Mouse (Mus musculus) stomach, postnatal 0 days (tissue): ENCODE data around the gene Stip1. TPM values are rescaled to one million over a fixed set of nuclear protein-coding genes. Genes with fewer than 3 reads are reported as not detected.

ENCODE experiments used
- ATAC-seq: fragments of 200-750 bp; cut with Nextera tagmentation; 2 replicates; pipeline ENCODE4 v1.8.0; 2017; ENCODE audit not compliant: low FRiP score, low TSS enrichment
- DNase-seq: peaks from one replicate; pipeline ENCODE4 v3.0.0-alpha.2; 2016; ENCODE audit warnings: low spot score
- H3K27ac ChIP-seq: fragments of 300-500 bp; sonication (generic); replicated peaks from 2 replicates; pipeline ENCODE4 v1.5.1; 2014; ENCODE audit warnings: mild to moderate bottlenecking, control low read depth
- H3K27me3 ChIP-seq: fragments of 300-500 bp; sonication (generic); 2 replicates; pipeline ENCODE4 v1.6.1; 2014; ENCODE audit warnings: low read length; ENCODE audit not compliant: control insufficient read depth, insufficient read depth
- H3K36me3 ChIP-seq: fragments of 300-500 bp; sonication (generic); 2 replicates; pipeline ENCODE4 v1.6.1; 2014; ENCODE audit warnings: low read length, mixed read lengths; ENCODE audit not compliant: control insufficient read depth, insufficient read depth
- H3K4me1 ChIP-seq: fragments of 300-500 bp; sonication (generic); replicated peaks from 2 replicates; pipeline ENCODE4 v1.6.1; 2014; ENCODE audit warnings: antibody characterized with exemption; ENCODE audit not compliant: control insufficient read depth, insufficient read depth
- H3K4me2 ChIP-seq: fragments of 300-500 bp; sonication (generic); replicated peaks from 2 replicates; pipeline ENCODE4 v1.6.1; 2014; ENCODE audit warnings: low read depth, mild to moderate bottlenecking, control low read depth, moderate library complexity
- H3K4me3 ChIP-seq: fragments of 300-500 bp; sonication (generic); 2 replicates; pipeline ENCODE4 v1.5.1; 2014; ENCODE audit warnings: low read depth, low read length, control low read depth
- H3K9ac ChIP-seq: fragments of 300-500 bp; sonication (generic); 2 replicates; pipeline ENCODE4 v1.6.1; 2014; ENCODE audit warnings: mild to moderate bottlenecking, low read length, control low read depth, mixed read lengths
- H3K9me3 ChIP-seq: fragments of 300-500 bp; sonication (generic); 2 replicates; pipeline ENCODE4 v1.6.1; 2016; ENCODE audit warnings: low read length; ENCODE audit not compliant: control insufficient read depth
- CTCF ChIP-seq: IDR thresholded peaks from 2 replicates; pipeline ENCODE4 v1.5.1; 2016; ENCODE audit warnings: antibody characterized with exemption, low read depth, mild to moderate bottlenecking, moderate library complexity
- EP300 ChIP-seq: optimal IDR thresholded peaks from 2 replicates; pipeline ENCODE3; 2016; ENCODE audit warnings: antibody characterized with exemption
- WGBS: fragments of 180-500 bp; shearing (Covaris S2); extraction: QIAGEN DNeasy Blood & Tissue Kit; methylation state at CpG from one replicate; pipeline ENCODE4 v1.1.7; 2014; 5-methylcytosine and 5-hydroxymethylcytosine counted together
- polyA plus RNA-seq: library from polyadenylated mRNA; unstranded; fragments of >200 nt; fragmentation: Nextera tagmentation; extraction: Ambion mirVana; gene quantifications from 2 replicates; pipeline ENCODE4 v1.2.1, GENCODE M21; 2015

The Stip1 gene
- polyA plus RNA-seq, result 67.9 and 69.7 TPM in 2 replicates

DNA sequence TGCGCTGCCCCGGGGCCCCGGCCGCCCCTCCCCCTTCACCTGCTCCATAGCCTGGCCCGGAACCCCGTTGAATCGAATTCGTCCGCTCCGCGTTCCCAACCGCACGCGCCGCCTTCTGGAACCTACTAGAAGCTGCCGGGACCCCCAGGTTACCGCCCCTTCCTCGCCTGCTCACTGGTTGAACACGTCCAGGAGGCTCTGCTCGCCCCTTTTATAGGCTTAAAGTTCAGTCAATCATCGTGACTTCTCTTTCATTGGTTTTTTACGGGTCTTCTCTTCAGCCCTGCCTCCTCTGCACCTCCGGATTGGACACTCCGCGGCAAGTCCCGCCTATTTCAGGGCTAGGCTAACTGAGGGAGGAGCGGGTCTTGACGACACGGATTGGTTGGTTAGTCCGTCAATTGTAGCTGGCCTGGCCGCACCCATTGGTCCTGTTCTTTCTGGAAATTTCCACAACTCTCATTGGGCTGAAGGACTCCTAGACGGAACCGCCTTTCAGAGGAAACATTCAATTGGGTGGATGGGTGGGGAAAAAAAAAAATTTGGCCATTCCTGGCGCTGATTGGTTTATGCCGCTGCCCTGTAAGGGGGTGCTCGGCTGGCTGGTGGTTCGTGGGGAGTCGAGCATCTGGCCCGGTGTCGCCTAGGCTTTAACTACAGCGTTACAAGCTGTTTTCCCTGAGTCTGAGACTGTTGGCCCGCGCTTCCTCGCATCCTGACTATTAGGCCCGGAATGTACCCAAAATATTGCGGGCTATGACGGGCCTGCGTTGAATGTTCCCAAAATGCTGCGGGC is at the start of gene Stip1:
Stip1 (minus strand) TSS at position 127 of the 796 bp plus-strand sequence.
- peaks cover 7% of the 10 kb centered on the region for H3K4me1 ChIP-seq
- DNase-seq (peak; percentile 98), ATAC-seq (peak; percentile 99)
- peak within 1 kb of the TSS; percentile 96 for H3K27ac ChIP-seq
- no peaks in the 10 kb centered on the region for H3K9me3 ChIP-seq
- peak within 1 kb of the TSS; percentile 89 for H3K4me3 ChIP-seq
- H3K27me3 ChIP-seq, result no peaks in the 10 kb centered on the region
- TF ChIP-seq CTCF (peak; percentile 73), EP300 (peak; percentile 94)
- no peaks in the 10 kb centered on the region for H3K36me3 ChIP-seq
- WGBS, result under 1% methylated on average over 49 of the region's 49 CpGs
- peak within 1 kb of the TSS; percentile 74 for H3K4me2 ChIP-seq
- peak within 1 kb of the TSS; percentile 91 for H3K9ac ChIP-seq

DNA sequence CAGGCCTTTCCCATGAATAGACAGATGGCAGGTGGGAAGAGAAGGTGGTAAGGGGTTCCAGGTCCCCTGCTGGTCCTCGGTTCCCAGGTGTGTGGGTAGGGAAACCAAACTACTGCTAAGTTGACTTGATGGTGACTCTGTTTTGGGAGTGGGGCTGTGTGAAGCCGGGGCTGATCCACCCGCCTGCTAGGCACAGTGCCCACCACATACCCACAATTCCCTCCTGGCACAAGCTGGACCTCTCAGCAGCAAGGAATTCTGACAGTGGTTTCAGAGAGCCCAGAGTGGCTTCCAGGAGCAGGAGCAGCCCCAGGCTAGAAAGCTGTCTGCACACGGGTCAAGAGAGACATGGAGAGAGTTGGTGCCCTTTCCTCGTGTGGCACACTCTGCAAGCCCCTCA is 49.3 kb upstream of the Stip1 start:
- no peak overlapping the region for H3K4me3 ChIP-seq
- H3K4me1 ChIP-seq, result no peaks in the 10 kb centered on the region
- no peaks in the 10 kb centered on the region for H3K9me3 ChIP-seq
- no peak for ATAC-seq
- H3K27me3 ChIP-seq, result no peaks in the 10 kb centered on the region
- WGBS, result 65% methylated on average over 5 of the region's 5 CpGs
- TF ChIP-seq CTCF, result no peak
- TF ChIP-seq EP300, result no peak
- H3K4me2 ChIP-seq, result no peak overlapping the region
- no peak overlapping the region for H3K27ac ChIP-seq
- no peak overlapping the region for H3K9ac ChIP-seq
- no peaks in the 10 kb centered on the region for H3K36me3 ChIP-seq
- no peak for DNase-seq

- ATAC-seq (no peak), DNase-seq (no peak)
- Histone ChIP-seq H3K36me3 (no peaks in the 10 kb centered on the region), H3K4me2 (no peak overlapping the region), H3K4me3 (no peak overlapping the region), H3K27me3 (no peaks in the 10 kb centered on the region), H3K9ac (no peak overlapping the region), H3K9me3 (no peaks in the 10 kb centered on the region), H3K4me1 (no peaks in the 10 kb centered on the region), H3K27ac (no peak overlapping the region)
- WGBS, result 32% methylated on average over 9 of the region's 9 CpGs
- TF ChIP-seq EP300 (no peak), CTCF (no peak)
Observed at GRCm38 (mm10) chr19:7088558-7088957, 48.8 kb upstream of the Stip1 start.

GRCm38 (mm10) chr19:7084734-7085133 is 45.0 kb upstream of the Stip1 start:
- Histone ChIP-seq H3K9ac (no peak overlapping the region), H3K27me3 (no peaks in the 10 kb centered on the region), H3K4me3 (no peak overlapping the region), H3K27ac (no peak overlapping the region), H3K36me3 (no peaks in the 10 kb centered on the region), H3K4me2 (no peak overlapping the region), H3K9me3 (no peaks in the 10 kb centered on the region), H3K4me1 (no peaks in the 10 kb centered on the region)
- 61% methylated on average over 15 of the region's 15 CpGs for WGBS
- DNase-seq (no peak), ATAC-seq (no peak)
- TF ChIP-seq CTCF (no peak), EP300 (no peak)

GRCm38 (mm10) chr19:7083035-7083794 is 43.4 kb upstream of the Stip1 start:
- no peak overlapping the region for H3K27ac ChIP-seq
- 56% methylated on average over 14 of the region's 14 CpGs for WGBS
- no peak overlapping the region for H3K4me3 ChIP-seq

More at GRCm38 (mm10) chr19:7083035-7083794, 43.4 kb upstream of the Stip1 start:
- no peaks in the 10 kb centered on the region for H3K27me3 ChIP-seq
- H3K4me2 ChIP-seq, result no peak overlapping the region
- no peaks in the 10 kb centered on the region for H3K9me3 ChIP-seq
- no peak for ATAC-seq
- TF ChIP-seq EP300 (no peak), CTCF (no peak)
- H3K9ac ChIP-seq, result no peak overlapping the region
- no peak for DNase-seq
- H3K36me3 ChIP-seq, result no peaks in the 10 kb centered on the region
- H3K4me1 ChIP-seq, result no peaks in the 10 kb centered on the region
